Mouse (Mus musculus) layer of hippocampus, postnatal 36 days (tissue): ENCODE measurements around the gene Hist1h4h. TPM values are rescaled to one million over a fixed set of nuclear protein-coding genes. Genes with fewer than 3 reads are reported as not detected.
"Not testable (repeated sequence)": the region's sequence is repeated elsewhere in the genome, so short reads cannot be mapped to it uniquely, and the experiment has no call there.

ENCODE experiments used
- DNase-seq, 2 experiments: peaks; one replicate each; pipeline ENCODE4 v3.0.0; 2022
- total RNA-seq, 2 experiments: library from RNA; stranded (reverse); gene quantifications; 2 replicates each; pipeline ENCODE4 v1.2.3; 2021

Gene Hist1h4h
- total RNA-seq, 2 experiments from 2014 or later: 363 to 377 TPM

DNA sequence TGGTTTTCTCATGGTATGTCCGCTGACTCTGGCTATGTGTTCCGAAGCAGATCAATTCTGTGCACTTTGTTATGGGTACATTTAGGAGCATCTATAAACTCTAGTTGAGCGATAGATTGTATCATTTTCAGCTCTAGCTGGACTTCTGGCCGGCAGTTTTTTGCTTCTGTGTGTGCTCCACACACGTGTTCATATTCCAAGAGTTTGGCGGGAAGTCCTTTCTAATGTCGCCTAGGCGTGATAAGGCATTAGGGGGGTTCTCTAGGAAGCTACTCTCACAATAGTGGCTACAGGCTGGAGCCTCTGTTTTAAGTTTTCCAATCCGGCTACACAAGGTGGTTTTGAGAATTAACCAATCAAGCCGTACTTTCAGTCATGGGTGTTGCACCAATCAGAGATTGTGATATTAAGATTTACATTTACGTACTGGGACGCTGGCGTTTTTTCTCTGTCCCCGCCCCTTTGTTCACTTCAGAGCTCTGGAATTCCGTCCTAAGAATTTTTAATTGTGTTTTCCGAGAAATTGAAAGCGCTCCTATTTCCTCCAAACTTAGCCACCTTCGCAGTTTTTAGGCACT lies 25.1 kb downstream of the Hist1h4h start:
- DNase-seq: peak; percentile 47 to 59

DNA sequence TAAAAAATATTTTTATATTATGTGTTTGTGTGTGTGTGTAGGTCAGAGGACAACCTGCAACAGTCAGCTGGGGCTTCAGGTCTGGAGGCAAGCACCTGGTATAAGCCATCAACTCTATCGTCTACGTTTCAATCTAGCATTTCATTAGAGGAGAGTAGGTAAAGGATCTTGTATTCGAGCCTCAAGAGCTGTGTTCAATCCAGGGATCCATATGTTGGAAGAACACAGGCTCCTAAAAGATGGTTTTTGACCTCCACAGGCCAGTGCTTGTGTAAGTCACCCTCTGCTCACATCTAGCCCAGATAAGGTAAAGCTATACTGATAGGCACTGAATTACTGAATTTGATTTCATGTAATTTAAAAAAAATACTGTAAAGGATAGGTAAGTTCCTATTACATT lies 26.1 kb downstream of the Hist1h4h start:
- no peak for DNase-seq

DNA sequence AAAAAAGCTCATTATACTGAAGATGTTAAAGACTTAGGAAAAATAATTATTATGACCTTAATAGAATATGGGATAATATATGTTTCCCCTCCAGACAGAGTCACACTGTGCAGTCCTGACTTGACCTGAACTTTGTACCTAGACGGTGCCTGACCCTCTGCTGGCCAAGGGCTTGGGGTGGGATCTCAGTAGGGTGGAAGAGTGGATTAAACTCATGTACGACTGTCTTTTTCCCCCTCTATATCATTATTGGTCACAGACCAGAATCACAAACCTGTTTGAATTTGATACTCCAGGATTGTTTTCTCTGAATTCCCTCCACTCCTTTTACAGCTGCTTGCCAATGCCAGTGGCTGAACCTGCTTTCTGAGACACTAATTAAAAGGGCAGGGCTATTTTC lies 29.8 kb downstream of the Hist1h4h start:
- DNase-seq: not testable (repeated sequence)

DNA sequence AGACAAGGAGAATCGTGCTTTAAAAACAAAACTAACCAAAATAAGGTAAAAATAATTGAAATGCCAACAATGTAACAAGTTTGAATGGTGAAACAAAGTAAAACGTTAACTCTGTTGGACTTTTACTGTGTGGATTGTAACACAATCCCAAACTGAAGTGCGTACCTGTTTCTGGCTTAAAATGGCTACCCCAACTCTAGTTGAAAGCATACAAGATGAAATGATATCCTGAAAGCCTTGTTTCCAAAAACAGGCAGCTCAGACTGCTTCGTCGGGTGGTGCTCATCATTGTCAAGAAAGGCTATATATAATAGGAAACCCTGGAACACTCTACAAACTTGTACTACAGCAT lies 30.7 kb downstream of the Hist1h4h start:
- DNase-seq: not testable (repeated sequence)

DNA sequence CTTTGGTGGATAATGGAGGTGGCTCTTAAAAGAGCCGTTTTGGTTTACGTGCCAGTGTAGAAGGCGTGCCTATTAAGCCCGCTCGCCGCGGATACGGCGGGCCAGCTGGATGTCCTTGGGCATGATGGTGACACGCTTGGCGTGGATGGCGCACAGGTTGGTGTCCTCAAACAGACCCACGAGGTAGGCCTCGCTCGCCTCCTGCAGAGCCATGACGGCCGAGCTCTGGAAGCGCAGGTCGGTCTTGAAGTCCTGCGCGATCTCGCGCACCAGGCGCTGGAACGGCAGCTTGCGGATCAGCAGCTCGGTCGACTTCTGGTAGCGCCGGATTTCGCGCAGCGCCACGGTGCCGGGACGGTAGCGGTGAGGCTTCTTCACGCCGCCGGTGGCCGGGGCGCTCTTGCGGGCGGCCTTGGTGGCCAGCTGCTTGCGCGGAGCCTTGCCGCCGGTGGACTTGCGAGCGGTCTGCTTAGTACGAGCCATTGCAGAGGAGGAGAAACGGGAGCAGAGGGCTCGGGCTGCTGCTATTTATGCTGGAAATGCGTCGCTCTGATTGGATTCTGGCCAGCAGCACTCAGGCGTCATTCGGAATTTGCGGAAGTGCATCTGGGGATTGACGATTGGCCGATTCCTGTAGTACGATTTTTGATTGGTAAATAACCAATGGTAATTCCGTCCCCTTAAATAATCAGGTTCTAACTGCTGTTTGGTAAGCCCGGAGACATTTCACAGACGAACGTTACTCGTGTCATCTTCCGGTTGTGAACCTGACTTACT lies 31.2 kb downstream of the Hist1h4h start, which contains the start of gene Hist1h3e:
Gene Hist1h3e, minus strand, starts transcription at position 487 of the 777 bp plus-strand sequence.
- peak; percentile 93 to 95 for DNase-seq

DNA sequence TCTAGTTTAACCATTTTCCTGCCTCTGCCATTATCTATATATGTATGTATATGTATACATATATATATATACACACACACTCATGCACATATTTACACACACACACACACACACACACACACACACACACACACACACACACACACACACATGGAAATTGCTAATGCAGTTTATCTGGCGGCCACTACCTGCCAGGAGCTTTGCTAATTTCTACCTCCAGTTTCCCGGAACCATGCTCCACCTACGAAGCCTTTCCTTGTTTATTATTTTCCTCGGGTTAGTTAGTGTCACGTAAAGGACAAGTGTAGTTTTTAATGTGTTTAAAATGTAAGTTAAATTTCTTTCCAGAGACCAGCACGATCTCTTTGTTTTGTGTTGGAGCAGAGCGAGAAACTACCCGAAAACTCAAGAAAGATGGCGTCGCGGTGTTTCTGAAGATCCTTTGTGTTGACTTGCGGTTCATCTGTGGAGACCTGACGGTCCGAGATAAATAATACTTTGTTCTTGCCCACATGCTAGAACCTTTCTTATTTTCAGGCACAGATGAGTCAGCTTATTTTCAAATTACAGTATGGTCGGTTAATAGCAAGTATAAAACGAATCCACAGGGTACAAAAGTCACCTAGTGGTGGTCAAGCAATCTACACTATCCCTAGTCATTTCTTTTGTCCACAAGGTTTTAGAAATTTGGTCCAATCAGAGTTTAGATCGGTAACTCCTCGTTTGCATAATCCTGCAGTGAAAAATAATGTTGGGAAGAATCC lies 32.0 kb downstream of the Hist1h4h start:
- DNase-seq: no peak

DNA sequence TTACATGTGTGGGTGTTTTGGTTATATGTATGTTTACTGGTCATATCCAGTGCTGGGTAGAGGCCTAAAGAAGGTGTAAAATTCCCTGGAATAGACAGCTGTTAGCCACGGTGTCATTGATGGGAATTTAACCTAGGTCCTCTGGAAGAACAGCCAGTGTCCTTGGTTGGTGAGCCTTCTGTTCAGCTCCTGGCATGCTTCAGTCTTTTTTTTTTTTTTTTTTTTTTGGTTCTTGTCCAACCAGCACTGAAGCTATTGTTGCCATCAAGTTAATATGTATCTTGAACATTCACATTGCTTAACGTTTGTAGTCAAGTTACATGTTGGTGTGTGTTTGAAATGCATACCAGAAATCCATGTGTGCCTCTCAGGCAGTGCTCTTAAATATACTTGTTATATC lies 33.6 kb downstream of the Hist1h4h start:
- no peak for DNase-seq

DNA sequence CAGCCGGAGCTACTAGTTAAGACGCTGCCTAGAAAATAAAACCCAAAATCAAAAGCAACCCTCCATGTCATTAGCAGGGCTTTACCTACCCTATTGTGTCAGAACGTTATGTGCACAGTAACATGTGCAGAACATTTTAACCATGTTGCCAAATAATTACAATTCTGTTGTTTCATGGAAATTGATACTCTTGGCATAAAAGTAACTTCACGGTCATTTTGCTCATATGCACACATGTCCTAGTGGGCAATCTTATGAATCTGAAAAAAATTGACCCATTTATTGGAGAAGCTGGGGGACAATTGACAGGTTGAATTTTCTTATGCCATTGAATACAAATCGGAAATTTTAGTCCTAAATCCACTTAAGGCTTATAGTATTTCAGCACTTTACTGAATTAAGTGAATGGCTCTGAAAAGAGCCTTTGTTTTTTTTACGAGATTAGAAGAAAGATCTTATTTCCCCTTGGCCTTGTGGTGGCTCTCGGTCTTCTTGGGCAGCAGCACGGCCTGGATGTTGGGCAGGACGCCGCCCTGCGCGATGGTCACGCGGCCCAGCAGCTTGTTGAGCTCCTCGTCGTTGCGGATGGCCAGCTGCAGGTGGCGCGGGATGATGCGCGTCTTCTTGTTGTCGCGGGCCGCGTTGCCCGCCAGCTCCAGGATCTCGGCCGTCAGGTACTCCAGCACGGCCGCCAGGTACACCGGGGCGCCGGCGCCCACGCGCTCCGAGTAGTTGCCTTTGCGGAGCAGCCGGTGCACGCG lies 39.6 kb downstream of the Hist1h4h start:
- DNase-seq: not testable (repeated sequence)

DNA sequence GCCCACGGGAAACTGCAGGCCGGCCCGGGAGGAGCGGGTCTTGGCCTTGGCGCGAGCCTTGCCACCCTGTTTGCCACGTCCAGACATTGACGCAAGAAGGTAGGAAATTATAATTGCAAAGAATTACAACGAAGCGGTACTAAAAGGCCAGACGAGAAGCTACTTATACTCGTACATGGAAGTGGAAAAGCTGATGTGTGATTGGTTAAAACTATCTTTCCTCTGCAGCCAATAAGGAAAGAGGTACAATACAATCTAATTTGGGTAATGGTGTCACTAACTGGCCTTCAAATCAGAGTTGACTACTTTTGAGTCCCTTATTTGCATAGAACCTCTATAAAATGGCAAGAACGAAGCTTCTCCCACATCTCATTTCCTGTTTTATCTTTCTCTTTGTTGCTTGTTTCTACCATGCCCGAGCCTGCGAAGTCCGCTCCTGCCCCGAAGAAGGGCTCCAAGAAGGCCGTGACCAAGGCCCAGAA lies 40.2 kb downstream of the Hist1h4h start, which contains the start of the genes Hist1h2ae and Hist1h2bg:
Gene Hist1h2ae, minus strand, starts transcription at position 199 of the 482 bp plus-strand sequence.
Gene Hist1h2bg, plus strand, starts transcription at position 375 of the 482 bp plus-strand sequence.
- DNase-seq: peak; percentile 79

DNA sequence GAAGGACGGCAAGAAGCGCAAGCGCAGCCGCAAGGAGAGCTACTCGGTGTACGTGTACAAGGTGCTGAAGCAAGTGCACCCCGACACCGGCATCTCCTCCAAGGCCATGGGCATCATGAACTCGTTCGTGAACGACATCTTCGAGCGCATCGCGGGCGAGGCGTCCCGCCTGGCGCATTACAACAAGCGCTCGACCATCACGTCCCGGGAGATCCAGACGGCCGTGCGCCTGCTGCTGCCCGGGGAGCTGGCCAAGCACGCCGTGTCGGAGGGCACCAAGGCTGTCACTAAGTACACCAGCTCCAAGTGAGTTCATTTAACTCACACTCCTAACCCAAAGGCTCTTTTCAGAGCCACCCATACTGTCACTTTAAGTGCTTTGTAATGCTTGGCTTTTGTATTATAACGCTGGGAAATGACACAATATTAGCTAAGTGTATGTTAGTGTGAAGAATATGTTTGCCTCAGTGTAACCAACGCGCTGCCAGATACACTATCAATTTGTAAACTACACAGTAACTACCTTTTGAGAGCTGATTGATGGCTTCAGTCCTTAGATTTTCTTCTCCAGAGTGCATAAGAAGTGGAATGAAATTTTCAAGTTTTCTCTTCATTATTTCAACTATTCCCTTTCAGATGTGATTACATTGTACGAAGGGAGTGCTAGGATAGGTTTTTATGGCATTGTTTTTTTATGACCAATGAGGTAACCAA lies 40.8 kb downstream of the Hist1h4h start:
- DNase-seq: not testable (repeated sequence)

DNA sequence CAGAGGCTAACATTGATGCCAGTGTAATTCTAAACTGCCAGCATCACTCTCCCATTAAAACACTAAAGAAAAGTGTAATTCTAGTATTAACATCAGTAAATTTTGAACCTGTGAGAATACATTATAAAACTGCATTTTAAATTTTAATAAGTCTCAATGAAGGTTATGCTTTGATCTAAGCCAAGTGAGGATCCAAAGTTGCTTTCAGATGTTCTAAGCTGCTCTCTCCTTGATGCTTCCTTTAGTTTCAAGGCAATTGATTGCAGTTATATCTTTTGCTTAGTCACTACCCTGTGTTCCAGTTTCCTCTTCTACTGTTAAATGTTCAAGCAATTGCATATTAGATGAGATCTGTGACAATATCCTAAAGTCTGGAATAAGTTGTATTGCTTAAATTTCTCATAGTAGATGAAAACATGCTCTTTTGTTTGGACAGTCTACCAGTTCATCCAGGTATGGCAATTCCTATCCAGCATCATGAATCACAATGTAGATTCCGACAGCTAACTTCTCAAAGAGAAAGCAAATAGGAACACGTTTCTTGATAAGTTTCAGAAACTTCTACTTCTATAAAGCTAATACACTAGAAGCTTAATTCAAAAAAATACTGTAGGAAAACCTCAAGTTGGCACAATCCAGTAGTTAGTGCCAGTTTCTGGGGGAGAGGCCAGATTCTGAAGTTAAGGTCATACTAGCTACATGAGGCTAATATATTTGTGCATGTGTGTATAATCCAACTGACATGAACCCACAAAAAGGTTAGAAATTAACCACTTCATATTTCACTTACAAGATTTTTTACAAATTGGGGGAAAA lies 41.6 kb downstream of the Hist1h4h start:
- no peak for DNase-seq

DNA sequence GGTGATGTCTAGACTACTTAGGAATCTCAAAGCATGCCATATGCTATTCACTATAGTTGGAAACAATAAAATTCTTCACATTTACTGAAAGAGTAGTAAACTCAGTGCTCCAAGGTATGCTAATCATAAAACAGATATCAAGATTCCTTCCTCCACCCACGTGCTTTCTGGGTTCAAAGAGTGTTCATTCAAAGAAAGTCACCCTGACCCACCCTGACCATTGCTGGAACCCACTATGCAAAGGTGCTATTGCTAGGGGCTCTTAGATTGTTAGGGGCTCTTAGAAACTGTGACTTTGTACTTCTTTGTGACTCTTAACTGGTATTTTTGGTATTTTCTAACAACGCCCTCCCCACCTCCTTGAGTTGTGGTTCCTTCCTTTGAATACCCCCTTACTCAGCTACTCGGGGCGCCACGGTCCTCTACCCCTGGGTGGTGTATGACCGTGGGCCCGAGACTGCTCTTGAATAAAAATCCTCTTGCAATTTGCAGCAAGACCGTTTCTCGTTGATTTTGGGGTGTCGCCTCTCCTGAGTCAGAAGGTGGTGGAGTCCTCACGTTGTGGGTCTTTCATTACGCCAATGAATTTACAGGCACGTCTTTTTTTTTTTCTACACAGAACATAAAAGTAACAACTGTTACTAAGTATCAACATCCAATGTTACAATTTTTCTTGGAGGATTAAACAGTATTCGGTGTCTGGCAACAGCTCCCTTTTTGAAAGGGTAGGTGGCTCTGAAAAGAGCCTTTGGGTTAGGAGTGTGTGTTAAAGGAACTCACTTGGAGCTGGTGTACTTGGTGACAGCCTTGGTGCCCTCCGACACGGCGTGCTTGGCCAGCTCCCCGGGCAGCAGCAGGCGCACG lies 42.4 kb downstream of the Hist1h4h start:
- DNase-seq: not testable (repeated sequence)

DNA sequence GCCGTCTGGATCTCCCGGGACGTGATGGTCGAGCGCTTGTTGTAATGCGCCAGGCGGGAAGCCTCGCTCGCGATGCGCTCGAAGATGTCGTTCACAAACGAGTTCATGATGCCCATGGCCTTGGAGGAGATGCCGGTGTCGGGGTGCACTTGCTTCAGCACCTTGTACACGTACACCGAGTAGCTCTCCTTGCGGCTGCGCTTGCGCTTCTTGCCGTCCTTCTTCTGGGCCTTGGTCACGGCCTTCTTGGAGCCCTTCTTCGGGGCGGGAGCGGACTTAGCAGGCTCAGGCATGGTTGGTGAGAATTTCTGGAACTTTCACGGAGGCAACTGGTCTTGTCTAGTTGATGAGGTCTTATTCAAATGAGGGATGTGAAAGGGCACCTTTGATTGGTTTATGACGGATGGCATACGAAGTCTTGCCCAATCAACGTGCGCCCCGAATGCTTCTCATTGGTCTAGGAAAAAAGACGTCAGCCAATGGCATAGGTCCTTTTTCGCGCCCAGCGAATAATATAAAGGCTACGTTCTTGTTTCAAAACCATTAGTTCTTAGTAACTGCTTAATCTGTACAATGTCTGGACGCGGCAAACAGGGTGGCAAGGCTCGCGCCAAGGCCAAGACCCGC lies 43.2 kb downstream of the Hist1h4h start, which contains the start of the genes Hist1h2bf and Hist1h2ad:
Gene Hist1h2bf, minus strand, starts transcription at position 299 of the 627 bp plus-strand sequence.
Gene Hist1h2ad, plus strand, starts transcription at position 484 of the 627 bp plus-strand sequence.
- peak; percentile 87 to 90 for DNase-seq

DNA sequence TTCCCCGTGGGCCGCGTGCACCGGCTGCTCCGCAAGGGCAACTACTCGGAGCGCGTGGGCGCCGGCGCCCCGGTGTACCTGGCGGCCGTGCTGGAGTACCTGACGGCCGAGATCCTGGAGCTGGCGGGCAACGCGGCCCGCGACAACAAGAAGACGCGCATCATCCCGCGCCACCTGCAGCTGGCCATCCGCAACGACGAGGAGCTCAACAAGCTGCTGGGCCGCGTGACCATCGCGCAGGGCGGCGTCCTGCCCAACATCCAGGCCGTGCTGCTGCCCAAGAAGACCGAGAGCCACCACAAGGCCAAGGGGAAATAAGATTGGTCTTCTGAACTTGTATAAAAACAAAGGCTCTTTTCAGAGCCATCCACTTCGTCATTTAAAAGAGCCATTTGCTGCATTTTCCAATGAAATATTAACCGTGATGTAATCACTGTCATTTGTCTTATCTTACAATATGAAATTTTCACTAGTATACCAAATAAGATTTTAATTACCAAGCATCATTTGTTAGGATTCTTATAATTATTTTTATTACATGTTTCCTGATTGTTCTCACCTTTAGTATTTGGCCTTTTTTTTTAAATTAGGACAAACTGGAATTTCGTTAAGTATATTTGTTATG lies 43.8 kb downstream of the Hist1h4h start:
- DNase-seq: not testable (repeated sequence)

DNA sequence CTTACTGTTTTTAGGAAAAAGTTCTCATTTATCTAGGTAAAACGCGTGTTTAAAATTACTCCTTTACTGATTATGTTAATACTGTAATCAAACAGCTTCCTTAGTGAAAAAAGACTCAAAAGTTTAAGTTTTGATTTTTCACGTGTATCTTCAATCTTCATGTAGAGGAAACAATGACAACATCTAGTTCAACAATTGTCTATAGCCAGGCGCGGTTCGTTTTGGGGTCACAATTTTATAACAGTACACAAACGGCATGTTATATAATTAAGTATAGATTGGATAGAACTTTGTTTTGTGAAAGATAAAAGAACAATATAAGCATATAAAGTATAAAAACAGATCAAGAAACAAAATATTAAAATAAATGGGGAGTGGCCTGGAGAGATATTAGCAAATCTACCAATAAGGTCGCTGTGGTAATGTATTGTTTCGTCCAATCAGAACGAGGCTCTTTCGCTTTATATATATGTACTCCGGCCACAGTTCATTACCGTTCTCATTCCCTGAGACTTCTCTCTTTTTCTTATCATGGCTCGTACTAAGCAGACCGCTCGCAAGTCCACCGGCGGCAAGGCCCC lies 44.5 kb downstream of the Hist1h4h start, which contains the start of gene Hist1h3d:
Gene Hist1h3d, plus strand, starts transcription at position 493 of the 581 bp plus-strand sequence.
- DNase-seq: peak; percentile 48 to 58

DNA sequence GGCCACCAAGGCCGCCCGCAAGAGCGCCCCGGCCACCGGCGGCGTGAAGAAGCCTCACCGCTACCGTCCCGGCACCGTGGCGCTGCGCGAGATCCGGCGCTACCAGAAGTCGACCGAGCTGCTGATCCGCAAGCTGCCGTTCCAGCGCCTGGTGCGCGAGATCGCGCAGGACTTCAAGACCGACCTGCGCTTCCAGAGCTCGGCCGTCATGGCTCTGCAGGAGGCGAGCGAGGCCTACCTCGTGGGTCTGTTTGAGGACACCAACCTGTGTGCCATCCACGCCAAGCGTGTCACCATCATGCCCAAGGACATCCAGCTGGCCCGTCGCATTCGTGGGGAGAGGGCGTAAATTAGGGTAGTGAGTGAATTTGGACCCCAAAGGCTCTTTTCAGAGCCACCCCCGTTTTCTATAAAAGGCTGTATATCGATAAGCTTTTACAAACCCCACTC lies 45.0 kb downstream of the Hist1h4h start:
- not testable (repeated sequence) for DNase-seq

DNA sequence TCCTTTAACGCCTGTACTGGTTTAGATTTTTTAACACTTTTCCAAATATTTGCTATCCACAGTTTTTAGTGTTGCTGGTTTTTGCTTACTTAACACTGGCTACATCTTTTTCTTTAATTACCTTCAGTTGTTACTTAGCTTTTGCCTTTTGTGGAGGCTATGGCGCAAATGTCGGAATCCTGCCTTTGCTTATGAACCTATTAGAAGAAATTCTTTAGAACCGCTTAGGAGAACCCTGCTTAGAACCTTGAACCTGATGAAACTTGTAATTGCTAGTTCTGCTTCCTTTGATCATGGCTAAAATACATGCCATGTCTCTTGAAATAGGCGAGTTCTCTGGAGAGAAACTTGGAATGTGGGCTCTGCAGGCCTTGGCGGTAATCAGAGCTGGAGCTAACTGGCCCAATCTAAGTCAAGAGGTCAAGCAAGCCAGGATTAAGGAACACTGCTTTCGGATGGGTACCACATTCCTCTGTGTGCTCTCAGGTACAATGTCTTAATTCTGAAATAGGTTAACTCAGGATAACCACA lies 45.6 kb downstream of the Hist1h4h start:
- no peak for DNase-seq
